Mouse (Mus musculus) spleen, adult 12 weeks (tissue): ENCODE results near the gene Gm42715.
A peak's percentile ranks its signal among the peaks of the same experiment; 100 is the strongest.
"Not testable (repeated sequence)": the region's sequence is repeated elsewhere in the genome, so short reads cannot be mapped to it uniquely, and the experiment has no call there.

Experiments
- DNase-seq: peaks from one replicate; pipeline ENCODE4 v3.0.0; 2022; ENCODE audit warnings: low spot score

The Gm42715 gene

DNA sequence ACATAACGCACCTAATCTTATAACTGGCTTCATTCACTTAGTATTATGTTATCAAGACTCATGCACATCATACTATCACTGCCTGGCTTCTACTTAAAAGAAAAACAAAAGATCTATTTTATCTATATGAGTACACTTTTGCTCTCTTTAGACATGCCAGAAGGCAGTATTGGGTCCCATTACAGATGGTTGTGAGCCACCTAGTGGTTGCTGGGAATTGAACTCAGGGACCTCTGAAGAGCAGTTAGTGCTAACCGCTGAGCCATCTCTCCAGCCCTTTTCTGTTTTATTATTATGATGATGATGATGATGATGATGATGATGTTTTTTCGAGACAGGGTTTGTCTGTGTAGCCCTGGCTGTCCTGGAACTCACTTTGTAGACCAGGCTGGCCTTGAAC lies 21.0 kb upstream of the Gm42715 start:
- DNase-seq: no peak

DNA sequence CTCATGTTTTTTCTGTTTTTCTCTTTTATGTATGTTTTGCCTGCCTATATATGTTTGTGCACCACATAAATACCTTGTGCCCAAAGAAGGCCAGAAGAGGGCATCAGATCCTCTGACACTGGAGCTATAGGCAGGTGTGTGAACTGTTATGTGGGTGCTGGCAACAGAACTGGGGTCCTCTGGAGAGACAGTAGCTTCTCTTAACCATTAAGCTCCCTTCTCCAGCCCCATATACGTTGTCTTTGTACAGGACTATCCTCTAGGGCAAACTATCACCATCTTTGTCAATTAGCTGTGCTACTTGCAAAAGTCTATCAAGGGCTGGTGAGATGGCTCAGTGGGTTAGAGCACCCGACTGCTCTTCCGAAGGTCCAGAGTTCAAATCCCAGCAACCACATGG lies 11.1 kb upstream of the Gm42715 start:
- DNase-seq: no peak

DNA sequence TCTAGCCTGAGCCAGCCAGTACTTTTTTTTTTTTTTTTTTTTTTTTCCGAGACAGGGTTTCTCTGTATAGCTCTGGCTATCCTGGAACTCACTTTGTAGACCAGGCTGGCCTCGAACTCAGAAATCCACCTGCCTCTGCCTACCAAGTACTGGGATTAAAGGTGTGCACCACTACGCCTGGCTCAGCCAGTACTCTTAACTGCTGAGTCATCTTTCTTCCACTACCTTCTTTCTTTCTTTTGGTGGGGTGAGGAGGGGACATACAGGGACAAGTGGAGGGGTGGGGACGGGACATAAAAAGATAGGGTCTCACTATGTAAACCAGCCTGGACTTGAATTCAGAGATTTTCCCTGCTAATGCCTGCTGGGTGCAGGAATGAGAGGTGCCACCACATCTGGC lies 9.6 kb upstream of the Gm42715 start:
- not testable (repeated sequence) for DNase-seq

DNA sequence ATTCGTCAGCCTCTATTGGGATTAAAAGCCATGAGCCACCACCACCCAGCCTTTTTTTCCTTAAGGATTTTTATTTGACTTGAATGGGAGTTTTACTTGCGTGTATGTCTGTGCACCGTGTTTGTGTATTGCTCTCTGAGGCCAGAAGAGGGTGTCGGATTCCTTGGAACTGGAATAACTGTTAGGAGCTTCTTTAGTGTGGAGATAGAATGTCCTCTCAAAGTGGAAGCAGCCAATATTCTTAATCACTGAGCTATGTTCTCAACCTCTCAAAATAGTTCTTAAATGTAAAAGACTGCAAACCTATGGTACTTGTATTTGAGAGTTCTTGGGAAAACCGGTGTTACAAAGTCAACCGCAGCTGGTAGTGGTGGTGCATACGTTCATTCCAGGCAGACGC lies 8.1 kb upstream of the Gm42715 start:
- no peak for DNase-seq

DNA sequence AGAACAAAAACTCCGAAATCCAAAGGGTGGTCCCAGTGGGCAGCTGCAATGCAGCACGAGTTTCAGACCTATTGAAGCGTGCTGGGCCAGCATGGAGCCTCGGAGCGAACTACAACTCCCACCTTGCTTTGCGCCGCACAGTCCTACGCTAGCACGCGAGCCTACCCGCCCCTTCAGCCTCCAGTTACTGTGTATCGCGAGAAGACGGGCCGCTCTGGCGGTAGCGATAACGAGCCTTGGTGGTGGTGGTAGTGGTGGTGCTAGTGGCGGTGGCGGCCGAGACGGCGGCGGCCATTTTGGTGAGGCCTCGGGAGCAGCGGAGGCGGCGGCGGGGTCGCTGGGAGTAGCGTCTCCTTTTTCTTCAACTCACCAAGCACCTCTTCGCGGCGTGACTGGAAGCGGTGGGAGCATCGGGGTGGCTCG lies 7.6 kb upstream of the Gm42715 start, which contains the start of gene Srcap:
Gene Srcap, plus strand, starts transcription at position 176 of the 423 bp plus-strand sequence.
- peak; percentile 93 for DNase-seq

DNA sequence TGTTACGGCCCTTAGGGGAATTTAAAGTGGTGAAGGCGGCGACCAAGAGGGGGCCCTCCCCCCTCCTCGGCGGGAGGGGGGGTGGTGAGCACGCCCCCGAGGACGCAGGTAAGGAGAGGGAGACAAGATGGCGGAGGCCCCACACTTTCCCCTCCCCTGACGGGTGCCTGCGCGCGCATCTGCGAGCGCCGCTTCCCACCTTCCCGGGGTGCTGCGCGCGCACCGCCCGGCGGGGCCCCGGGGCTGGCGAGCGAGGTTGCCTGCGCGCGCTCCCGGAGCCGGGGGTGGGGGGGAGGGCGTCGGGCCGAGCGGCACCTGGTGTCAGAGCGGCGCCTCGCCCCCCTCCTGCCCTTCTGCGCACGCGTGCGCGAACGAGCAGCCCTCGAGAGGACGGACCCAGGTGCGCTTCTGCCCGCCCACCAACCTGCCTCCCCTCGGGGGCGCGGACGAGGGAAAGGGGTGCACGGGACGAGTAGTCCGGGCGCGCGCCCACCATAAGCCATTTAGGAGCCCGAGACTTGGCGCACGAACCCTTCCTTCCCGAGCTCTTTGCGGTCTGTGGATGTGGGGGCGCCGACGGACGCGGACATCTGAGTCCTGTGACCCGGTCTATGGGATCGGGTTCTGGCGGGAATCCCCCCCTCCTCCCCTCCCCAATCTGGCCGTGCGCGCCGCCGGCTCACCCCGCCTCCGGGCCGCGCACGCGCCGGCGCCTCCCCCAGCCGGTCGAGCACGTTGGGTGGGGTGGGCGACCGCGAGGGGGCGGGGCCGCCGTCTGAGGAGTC lies 7.0 kb upstream of the Gm42715 start:
- DNase-seq: peak; percentile 92

DNA sequence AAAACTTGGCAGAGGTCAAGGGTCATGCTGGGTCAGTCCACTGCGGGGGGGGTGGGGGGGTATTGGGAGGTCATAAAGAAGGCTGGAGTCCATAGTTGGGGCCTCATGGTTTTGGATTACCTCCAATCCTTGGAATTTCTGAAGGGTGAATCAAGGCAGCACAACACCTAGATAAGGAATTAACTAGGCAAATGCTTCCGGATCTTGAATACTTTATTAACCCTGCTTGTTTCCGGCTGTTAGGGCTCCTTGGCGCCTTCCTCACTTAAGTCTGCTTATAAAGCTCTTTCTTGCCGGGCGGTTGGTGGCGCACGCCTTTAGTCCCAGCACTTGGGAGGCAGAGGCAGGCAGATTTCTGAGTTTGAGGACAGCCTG lies 6.4 kb upstream of the Gm42715 start:
- DNase-seq: peak; percentile 41

DNA sequence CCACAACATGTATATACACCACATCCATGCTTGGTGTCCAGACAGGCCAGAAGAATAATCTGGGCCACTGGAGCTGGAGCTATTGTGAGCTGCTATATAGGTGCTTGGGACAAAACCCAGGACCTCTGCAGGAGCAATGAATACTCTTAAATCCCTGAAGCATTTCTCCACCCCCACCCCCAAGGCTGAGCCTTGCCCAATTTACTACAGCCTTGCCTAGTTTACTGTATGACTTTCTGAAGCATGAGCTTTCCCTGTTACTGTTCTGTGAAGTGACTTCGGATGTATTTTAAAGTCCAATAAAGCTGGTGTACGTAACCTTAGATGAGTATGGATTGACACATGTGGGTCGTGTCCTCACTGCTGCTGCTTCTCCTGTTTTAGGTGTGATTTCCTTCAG lies 5.6 kb upstream of the Gm42715 start:
- DNase-seq: no peak

DNA sequence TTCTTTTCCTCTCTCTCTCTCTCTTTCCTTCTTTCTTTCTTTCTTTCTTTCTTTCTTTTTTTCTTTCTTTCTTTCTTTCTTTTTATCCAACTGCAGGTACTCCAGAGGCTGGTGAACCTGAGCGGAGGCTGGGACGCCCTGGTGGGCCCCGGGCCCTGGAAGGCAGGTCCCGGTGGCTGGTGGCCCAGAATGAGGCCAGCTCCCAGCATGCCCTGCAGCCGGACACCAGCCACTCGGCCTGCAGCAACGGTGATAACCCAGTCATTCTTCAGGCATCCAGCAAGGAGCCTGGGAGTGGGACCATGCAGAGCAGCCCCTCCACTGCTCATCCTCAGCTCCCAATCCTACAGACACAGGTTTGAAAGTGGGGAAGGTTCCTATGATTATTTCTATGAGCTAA lies 3.5 kb upstream of the Gm42715 start:
- no peak for DNase-seq

DNA sequence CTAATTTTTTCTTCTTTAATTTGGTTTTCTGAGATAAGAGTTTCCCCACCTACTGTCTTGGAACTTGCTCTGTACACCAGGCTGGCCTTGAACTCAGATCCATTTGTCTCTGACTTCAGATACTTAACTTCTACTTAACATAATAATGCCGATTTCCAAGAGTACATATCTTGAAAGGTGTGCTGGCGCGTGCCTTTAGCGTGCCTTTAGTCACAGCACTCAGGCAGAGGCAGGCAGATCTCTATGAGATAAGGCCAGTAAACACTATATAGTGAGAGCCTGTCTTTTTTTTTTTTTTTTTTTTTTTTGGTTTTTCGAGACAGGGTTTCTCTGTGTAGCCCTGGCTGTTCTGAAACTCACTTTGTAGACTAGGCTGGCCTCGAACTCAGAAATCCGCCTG lies 3.0 kb upstream of the Gm42715 start:
- no peak for DNase-seq

DNA sequence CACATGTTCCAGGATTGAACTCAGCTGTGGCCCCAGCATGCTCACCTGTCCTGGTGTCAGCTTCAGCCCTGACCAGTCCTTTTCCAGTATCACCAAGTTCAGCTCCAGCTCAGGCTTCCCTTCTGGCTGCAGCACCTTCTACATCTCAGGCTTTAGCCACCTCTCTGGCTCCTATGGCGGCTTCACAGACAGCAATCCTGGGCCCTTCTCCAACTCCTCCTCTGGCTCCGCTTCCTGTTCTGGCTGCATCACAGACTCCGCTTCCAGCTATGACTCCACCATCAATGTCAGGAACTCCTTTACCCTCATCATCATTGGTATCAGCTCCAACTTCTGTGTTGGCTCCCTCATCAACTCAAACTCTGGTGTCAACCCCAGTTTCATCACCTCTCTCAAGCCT lies 22.3 kb downstream of the Gm42715 start:
- no peak for DNase-seq

DNA sequence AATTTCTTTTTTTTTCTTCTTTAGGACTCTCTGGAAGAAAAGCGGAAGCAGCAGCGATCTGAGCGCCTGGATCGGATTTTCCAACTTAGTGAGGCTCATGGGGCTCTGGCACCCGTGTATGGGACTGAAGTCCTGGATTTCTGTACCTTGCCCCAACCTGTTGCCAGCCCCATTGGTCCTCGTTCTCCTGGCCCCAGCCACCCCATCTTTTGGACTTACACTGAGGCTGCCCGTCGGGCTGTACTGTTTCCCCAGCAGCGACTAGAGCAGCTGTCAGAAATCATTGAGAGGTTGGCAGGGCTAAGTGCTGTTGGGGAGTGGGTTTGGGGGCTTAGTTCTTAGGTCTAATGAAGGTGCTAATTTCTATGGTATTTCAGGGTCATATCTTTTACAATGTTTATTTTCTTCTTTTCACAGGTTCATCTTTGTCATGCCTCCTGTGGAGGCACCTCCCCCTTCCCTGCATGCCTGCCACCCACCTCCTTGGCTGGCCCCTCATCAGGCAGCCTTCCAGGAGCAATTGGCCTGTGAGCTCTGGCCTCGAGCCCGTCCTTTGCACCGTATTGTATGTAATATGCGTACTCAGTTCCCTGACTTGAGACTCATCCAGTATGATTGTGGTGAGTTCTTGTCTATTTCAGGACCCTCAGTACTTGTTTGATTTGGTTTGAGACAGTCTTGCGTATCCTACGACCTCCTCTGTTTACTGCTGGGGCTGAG lies 29.9 kb downstream of the Gm42715 start:
- no peak for DNase-seq

DNA sequence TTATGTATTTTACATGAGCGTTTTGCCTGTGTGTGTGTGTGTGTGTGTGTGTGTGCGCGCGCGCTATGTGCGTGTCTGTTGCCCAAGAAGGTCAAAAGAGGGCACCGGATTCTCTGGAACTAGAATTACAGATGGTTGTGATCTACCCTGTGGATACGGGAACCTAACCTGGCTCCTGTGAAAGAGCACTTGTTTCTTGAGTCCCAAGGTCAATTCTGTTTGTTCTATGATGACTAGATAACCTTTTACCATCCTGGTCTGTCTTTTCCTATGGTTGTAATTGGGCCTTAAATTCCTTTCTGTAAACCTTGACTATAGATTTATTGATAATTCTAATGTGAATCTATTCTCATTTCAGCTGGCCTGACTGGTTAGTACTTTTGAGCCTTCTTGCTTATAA lies 32.2 kb downstream of the Gm42715 start:
- DNase-seq: no peak

DNA sequence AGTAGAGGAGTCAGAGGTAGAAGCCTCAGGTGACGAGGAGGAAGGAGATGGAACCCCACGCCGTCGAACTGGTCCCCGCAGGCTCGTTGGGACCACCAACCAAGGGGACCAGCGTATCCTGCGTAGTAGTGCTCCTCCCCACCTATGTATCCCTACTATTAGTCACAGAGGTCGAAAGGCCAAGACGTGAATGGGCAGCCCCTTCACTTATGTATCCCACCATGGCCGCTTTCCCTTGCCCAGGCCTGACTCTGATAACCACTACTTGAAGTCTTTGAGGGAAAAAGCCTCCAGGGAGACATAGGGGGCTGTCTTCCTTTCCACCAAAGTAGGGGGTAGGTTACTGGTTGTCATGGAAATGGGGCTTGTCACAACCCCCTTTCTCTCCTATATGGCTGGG lies 41.2 kb downstream of the Gm42715 start:
- no peak for DNase-seq

DNA sequence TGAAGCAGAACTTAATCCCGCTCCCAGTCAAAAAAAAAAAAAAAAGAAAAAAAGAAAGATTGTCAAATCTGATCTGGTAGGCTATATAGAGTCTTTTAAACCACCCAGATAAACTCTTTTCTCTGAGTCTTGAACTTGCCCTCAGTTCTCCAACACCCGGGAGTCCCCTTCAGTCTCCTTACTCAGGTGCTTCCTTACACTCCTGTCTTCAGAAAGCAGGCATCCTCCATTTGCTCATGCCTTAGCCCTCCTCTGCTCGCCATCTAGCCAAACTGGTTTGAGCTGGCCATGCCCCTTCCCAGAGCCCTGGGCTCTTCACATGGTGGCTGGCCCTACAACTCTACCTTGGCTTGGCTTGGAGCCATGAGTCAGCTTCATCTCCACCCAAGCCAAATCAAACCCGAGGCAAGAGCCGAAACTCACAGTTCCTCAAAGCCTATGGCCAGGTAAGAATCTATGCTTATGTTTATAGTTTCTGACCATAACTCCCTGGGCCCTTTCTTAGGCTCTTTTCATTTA lies 42.0 kb downstream of the Gm42715 start, which contains the start of gene Tmem265:
Gene Tmem265, plus strand, starts transcription at position 51 of the 519 bp plus-strand sequence.
- DNase-seq: no peak

DNA sequence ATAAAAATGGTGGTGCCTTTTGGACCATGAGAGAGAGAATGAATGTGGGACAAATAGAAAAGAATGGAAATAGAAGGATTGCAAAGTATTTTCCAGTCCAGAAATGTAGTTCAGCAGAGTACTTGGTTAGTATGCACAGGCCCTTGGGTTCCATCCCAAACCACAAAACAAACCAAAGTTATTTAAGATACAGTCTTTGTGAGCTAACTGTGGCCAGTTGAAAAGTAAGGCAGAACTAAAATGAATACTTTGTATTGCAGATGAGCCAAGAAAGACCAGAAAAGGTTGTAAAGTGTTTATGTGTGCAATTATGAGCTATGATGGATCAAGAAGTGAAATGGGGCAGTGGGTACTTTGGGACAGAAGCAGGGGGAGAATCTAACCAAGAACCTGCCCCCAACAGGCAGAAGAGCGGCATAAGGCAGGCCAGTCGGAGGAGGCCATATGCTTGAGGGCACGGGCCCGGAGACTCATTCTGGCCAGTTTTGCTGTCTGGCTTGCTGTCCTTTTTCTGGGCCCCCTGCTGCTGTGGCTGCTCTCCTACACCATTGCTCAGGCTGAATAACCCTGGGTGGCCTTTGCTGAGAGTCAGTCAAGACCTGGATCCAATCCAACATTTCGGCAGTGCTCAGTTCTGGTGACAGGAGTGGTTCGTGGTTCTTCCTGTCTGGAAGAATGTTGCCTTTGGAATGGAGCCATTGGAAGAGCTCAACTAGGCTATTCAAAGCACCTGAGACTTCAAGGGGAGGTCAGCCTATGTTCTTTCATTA lies 45.2 kb downstream of the Gm42715 start:
- DNase-seq: no peak

DNA sequence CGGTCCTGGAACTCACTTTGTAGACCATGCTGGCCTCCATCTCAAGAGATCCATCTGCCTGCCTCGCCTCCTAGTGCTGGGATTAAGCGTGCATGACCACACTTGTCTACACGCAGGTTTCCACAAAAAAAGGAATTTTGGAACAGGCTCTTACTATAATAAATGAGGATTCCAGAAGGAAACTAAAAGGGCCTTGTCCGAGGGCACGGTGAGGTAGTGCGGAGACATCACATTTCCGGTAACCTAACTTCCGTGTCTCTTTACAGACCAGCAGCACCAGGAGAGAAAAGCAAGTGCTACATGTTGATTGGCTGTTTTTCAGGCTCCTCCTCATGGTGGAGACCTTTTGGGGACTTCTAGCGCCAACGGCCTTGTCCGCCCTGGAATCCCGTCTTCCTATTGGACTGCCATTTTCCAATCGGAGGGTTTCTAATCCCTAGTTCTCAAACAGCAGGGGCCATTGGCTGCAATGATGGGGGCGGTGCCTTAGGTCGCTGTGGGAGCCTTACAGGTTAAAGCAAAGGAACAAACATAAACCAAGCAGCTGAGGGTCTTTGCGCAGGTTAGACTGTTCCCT lies 53.6 kb downstream of the Gm42715 start, which contains the start of gene Phkg2:
Gene Phkg2, plus strand, starts transcription at position 446 of the 577 bp plus-strand sequence.
- peak; percentile 82 for DNase-seq

DNA sequence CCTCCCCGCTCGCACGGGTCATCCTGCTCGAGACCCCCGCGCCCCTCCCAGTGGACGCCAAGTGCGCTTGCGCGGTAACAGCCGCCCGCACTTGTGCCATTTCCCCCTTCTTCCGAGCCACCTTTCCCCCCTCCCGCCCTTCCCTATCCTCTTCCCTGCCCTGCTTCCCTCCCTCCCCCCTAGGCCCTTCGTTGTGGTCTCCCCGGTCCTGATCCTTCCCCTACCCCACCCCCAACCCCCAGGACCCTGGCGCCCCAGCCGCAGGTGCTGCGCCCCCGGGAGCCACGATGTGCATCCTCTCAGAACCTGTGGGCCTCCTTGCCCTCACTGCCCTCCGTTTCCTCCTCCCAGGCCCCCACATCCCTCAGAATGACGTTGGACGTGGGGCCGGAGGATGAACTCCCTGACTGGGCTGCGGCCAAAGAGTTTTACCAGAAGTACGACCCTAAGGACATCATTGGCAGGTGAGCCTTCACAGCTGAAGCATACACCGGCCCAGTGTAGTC lies 54.2 kb downstream of the Gm42715 start:
- no peak for DNase-seq

DNA sequence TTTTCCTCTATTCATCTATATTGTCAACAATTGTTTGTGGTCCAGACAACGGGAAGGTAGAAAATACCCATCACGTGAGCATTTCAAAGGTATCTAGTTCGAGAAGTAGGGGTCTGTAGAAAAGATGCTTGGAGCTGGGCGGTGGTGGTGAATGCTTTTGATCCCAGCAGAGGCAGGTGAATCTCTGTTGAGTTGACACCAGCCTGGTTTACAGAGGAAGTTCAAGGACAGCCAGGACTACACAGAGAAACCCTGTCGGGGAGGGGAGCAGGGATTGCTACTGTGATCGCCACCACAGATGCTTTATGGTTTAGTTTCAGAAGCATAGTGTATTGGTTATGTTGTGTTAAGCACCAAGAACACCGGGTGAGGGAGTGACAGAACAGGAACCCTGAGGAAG lies 54.7 kb downstream of the Gm42715 start:
- no peak for DNase-seq

DNA sequence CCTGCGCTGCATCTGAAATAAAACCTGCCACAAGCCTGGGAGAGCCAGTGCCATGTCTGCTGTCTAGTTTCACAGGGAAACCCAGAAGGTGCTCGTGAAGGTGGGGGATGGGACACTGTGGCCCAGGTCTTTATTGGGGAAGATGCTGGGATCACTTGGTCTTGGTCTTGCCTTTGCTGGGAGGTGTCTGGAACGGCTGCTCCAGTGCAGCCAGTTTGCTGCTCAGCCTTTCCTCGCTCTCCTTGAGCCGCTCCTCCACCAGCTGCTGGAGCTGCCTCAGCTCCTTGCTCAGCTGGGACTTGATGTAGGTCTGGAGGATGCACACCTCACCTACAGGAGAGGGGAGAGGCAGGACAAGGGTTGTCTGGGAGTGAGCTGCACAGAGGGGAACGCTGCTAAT lies 63.9 kb downstream of the Gm42715 start:
- no peak for DNase-seq

DNA sequence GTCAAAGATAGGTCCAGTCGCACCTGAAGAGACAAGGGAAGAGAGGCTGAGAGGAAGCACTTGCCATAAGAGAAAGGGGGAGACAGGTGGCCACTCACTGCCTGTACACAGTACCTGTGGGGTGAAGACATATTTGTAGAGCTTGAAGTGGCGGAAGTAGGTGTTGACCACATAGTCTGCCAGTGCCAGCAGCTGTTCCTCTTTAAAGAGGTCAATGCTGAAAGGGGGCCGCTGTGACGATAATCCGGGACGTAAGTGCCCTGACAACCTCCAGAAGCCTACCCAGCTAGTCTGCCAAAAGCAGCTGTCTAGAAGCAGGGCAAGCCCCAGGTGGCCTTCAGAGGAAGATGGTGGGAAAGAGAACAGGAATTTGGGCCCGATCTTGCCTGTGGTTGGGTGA lies 65.6 kb downstream of the Gm42715 start:
- no peak for DNase-seq

DNA sequence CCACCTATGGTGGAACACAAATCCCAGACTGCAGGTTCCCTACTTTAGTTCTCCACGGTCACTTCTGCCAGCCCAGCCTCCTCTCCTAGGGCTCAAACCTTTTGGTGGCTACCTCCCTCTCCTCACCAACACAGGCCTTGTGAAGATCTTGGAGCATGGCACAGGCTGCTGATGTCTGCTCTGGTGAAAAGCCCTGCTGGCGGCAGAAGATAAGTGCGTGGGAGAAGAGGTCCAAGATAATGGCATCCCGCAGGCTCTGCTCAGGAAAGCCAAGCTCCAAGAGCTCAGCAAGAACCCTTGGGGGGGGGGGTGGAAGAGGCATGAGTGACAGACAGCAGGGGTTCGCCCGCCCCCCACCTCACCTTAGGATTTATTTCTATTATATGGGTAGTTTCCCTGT lies 66.8 kb downstream of the Gm42715 start:
- DNase-seq: peak; percentile 44
